Mouse (Mus musculus) left cerebral cortex, postnatal 36 days (tissue): Measurements from ENCODE around the gene Igf2r. TPM values are rescaled to one million over a fixed set of nuclear protein-coding genes. Genes with fewer than 3 reads are reported as not detected.
A peak's percentile ranks its signal among the peaks of the same experiment; 100 is the strongest.

ENCODE experiments used
- DNase-seq, 2 experiments: peaks; one replicate each; pipeline ENCODE4 v3.0.0; 2021 to 2022; ENCODE audit warnings: low spot score in 2 of 2, mixed read lengths in 1 of 2
- intact Hi-C: fragments of 180-260 bp; cut with DNase I; formaldehyde crosslinking; loops from one replicate; pipeline ENCODE4 v1.15.1; 2025
- total RNA-seq, 2 experiments: library from RNA; stranded (reverse); gene quantifications; 2 replicates each; pipeline ENCODE4 v1.2.3; 2021

Igf2r gene
- total RNA-seq, 2 experiments from 2014 or later, result 27.0 to 27.7 TPM

GRCm38 (mm10) chr17:12782861-12783847, 13.7 kb upstream of the Igf2r start:
- DNase-seq, result no peak
- intact Hi-C loops, result no loop called here

- intact Hi-C loops, result no loop called here
- DNase-seq, result no peak
Observed at GRCm38 (mm10) chr17:12781101-12781500, 11.6 kb upstream of the Igf2r start.

- intact Hi-C loops, result no loop called here
- DNase-seq, result no peak
Observed at GRCm38 (mm10) chr17:12780125-12780524, 10.7 kb upstream of the Igf2r start.

DNA sequence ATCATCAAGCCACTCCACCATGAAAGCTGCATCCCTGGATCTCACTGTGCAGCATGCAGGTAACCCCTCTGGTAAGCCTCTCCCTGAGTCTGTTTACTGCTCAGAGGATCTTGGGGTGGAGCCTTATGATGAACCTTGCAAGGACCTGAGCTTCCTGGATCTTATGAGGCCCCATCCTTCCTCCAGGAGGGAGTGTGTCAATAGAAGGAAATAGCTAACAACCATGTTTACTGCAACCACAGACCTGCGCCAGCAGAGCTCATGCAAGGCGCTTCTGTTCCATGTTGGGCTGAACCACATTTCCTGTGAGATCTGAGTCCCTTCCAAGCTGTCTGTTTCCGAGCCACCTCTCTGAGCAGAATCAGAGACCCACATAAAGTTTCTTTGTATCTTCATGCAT, 10.0 kb upstream of the Igf2r start:
- intact Hi-C loops, result no loop called here

DNA sequence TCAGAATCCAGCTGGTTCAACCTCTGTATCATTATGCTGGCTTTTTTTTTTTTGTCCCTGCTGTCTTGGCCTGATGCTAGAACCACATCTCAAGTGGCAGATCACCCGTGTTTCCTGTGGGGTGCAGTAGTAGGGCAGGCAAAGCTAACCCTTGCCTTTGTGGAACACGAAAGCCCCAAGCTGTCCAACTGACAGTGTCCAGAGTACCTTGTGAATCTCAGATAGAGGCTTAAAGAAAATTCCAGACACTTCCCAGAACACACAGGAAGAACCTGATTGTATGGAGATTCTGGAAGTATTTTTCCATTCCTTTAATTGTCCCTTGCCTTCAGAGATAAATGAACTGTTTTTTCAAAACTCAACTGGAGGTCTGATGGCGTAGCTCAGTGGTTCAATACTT, 4.5 kb upstream of the Igf2r start:
- intact Hi-C loops, result no loop called here
- DNase-seq, result no peak

More for the DNA sequence above, 10.0 kb upstream of the Igf2r start:
- DNase-seq, result no peak

DNA sequence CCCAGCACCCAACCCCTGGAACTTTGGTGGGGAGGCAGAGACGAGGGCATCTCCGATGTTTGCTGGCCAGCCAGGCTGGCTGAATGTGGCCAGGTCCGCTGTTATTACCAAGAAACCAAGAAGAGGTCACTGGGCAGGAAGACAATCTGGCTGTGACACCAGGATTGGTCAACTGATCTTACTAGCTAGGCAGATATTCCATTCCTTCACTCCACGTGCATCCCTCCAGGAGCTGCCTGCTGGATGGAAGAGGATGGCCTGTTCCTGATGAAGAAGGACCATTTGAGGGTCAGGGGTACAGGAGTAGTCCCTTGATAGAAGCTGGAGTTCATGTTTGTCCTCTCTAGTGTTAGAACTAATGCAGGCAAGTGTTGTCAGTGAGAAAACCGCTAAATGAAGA, 1.0 kb upstream of the Igf2r start:
- intact Hi-C loops, result no loop called here
- DNase-seq, result no peak

DNA sequence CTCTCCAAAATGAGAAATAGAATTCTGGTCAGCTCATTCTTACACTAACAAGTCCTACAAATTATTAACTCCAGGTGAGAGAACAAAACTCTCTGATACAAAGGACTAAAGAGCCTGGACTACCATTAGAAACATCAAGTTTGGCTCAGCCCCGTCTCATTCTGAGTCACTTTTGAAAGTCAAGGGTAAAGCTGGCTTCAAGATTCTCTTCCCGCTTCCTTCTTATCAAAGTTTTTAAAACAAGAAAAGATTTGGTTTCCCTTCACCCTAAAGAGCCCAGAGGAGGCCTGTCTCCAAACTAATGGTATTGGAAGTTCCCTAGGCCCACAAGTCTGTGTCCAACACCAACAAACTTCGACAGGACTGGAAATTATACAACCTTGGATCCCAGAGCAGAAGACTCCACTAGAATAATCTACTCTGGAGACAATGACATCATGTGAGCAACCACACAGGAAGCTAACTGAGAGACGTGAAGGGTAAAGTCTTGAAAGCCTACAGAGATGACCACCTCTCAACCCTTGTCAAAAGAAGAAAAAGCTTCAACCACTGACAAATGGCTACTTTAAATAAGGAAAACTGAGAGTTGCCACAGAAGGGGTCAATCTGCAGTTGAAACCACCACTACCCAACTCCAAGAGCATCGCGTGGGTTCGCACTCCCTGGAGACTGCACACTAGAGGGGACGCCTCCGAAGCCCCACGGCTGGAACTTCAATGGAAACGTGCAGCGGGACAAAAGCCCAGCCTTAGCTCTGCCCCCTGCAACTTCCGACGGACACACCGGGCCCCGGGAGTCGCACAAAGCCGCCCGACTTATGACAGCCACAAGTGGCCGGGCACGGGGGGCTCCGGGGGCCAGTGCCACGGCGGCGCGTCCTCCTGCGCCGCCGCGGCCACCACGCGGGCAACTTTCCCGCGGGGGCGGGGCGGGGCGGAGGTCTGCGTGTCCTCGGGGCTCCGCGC, 767 bp downstream of the Igf2r start:
- no peak for DNase-seq
- intact Hi-C loops, result no loop called here

DNA sequence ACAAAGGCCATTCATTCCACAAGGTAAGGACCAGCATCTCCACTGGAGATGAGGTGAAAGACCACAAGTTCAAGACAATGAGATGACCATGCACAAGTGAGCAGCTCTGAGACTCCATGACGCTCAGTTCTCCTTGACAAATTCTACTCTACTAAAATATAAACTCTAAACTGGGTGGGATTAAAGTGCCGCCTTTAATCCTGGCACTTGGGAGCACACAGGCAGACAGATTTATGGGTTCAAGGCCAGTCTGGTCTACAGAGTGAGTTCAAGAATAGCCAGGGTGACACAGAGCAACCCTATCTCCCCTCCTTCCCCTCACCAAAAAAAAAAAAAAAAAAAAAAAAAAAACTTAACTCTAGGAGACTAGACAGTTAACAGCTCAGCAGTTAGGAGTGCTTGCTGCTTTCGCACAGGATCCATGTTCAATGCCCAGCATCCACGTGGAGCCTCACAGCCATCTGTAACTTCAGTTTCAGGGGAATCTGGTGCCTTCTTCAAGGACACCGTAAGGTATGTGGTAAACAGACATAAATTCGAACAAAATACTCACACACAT, 2.1 kb downstream of the Igf2r start:
- no peak for DNase-seq
- intact Hi-C loops, result no loop called here

DNA sequence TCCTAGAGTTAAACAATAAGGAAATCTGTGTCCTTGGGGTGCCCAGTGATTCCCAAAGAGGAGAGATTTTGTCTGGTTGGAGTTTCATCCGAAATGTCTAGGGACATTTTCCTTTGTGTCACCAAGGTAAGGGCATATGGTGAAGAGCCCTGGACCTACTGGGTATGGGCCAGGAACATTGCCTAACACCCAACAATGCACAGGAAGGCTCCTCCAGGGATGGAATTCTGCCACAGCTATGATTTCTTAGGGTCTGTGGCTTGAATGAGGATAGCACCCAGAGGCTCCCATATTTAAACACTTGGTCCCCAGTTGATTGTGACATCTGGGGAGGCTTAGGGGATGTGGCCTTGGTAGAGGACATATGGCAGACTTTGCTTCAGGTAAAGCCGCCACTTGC, 6.1 kb downstream of the Igf2r start:
- intact Hi-C loops, result no loop called here
- DNase-seq, result no peak

DNA sequence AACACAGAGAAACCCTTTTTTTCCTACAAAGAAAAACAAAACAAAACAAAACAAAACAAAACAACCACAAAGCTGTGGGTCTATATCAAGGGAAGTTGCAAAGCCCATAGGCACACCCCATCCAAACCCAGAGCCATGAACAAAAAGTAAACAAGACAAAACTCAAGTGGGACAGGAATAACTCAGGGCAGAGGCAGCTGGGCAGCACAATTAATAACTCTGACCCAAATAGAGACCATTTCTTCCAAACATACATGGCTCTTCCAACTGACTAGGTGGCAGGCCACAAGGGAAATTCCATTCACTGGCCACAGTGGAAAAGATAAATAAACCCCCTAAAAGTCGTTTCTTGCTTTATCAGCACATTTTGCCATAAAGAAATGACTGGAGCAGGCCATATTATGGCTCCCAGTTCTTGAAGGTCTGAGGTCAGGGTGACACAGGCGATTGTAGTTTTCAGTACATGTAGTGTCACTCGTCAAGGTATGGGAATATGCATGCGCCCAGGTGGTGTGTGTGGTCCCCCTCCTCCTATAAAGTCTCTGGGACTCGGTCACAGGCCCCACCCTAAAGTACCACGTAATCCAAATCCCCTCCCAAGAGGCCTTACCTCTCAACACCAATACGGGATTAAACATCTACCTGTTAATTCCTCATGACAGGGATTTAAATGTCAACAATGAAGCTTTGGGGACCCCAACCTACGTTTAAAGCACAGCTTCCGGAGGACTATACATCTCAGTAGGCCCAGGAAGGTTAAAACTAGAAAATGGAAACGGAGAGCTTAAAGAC, 8.9 kb downstream of the Igf2r start:
- DNase-seq, result no peak
- intact Hi-C loops, result no loop called here

- intact Hi-C loops, result no loop called here
- no peak for DNase-seq
Observed at GRCm38 (mm10) chr17:12759646-12760074, 9.8 kb downstream of the Igf2r start.

GRCm38 (mm10) chr17:12758701-12759455, 10.6 kb downstream of the Igf2r start:
- DNase-seq, result no peak
- intact Hi-C loops, result no loop called here

GRCm38 (mm10) chr17:12757990-12758389, 11.5 kb downstream of the Igf2r start:
- peak; percentile 29 to 34 for DNase-seq
- intact Hi-C loops, result no loop called here

GRCm38 (mm10) chr17:12757161-12757560, 12.3 kb downstream of the Igf2r start:
- intact Hi-C loops, result no loop called here
- DNase-seq, result no peak

DNA sequence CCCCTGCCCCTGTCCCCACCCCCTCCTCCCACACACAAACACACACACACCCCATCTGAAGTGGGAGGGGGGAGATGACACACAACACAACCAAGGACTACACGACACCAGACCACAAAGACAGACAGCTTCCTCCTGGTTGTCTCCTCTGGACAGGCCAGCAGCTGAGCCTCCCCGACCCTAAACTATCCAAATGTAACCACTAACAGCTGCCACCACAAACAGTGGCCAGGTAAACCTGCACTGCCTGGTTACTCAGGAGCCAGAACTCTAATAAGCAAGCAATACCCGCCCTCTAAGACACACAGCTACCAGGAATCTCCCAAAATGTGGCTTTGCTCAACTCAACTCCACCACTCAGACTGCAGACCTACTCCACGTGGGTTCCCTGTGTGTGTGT, 13.5 kb downstream of the Igf2r start:
- intact Hi-C loops, result no loop called here
- DNase-seq, result no peak

DNA sequence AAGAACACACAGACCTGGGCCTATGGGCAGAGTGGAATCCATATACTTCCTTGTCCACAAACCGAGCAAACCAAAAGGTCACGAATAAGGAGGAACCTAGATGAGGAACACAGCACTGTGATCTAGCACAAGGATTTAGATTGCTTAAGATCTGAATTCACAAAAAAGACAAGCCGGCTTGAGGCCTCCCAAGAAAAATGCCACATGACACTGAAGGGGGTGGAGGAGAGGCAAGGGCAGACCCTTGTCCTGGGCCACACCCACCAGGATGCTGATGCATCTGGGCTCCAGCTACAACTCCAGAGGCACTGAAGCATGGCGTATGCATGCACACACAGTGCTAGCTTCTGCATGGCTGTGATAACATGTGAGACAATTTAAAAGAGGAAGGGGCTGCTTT, 14.3 kb downstream of the Igf2r start:
- intact Hi-C loops, result no loop called here
- DNase-seq, result no peak

- no peak for DNase-seq
- intact Hi-C loops, result no loop called here
Observed at GRCm38 (mm10) chr17:12754243-12755007, 15.0 kb downstream of the Igf2r start.

DNA sequence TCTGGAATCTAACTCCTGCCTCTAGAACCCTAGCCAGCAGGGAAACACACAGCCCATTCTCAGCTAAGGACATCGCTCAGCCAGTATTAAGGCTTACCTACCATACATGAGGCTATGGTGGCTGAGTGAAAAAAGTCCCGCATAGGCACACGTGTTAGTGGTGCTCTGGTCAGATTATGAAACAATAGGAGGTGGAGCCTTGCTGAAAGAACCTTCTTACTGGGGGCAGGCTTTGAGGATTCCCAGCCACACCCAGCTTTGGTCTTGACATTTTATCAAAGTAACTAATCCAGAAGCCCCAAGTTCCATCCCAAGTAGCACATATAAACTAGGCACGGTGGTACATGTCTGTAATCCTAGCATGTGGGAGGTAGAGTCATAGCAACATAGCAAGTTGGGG, 16.4 kb downstream of the Igf2r start:
- no peak for DNase-seq
- intact Hi-C loops, result no loop called here
